Mouse (Mus musculus) heart, postnatal 36 days (tissue): ENCODE results near the gene Tspyl3. TPM values are rescaled to one million over a fixed set of nuclear protein-coding genes. Genes with fewer than 3 reads are reported as not detected.

Experiments used
- DNase-seq, 2 experiments: peaks; one replicate each; pipeline ENCODE4 v3.0.0; 2021 to 2022
- intact Hi-C: fragments of 180-260 bp; cut with DNase I; formaldehyde crosslinking; loops from one replicate; pipeline ENCODE4 v1.15.1; 2025
- total RNA-seq, 2 experiments: library from RNA; stranded (reverse); gene quantifications; 2 replicates each; pipeline ENCODE4 v1.2.3; 2021

The Tspyl3 gene
- total RNA-seq, 2 experiments from 2014 or later = 1.0 to 1.6 TPM

DNA sequence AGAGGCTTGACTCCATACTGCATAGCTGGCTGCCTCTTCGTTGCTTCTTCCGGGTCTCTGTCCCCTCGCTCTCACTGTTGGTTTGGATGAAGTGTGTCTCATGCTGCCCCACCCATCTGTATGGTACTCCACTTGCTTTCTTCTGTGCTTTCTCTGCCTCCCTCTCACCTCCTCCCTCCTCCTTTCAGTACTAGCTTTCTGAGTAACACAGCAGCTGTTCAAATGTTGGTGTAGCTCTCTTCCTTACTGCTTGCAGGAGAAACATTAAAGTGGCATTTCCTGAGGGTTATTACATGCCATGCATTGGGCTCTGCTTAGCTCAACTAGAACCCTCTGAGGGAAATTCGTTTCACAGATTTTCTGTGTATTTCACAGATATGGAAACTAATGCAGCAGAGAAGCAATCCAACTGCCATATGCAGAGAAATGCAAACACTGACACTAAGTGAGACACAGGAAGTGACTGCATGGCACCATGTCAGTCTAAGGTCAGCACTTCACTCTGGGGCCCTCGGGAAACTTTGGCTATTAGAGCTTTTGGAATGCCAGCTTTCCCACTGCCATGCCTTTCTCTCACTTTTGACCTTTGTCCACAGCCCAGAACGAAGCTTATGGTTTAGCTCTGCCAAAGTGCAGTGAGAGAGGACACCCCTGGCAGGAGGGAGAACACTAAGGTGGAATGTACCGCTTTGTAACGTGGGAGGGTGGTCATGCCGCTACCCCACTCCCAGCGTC is 45.9 kb downstream of the Tspyl3 start:
- no peak for DNase-seq
- intact Hi-C loops = no loop called here

GRCm38 (mm10) chr2:153177188-153177587 is 48.1 kb downstream of the Tspyl3 start:
- DNase-seq = no peak
- intact Hi-C loops = no loop called here

DNA sequence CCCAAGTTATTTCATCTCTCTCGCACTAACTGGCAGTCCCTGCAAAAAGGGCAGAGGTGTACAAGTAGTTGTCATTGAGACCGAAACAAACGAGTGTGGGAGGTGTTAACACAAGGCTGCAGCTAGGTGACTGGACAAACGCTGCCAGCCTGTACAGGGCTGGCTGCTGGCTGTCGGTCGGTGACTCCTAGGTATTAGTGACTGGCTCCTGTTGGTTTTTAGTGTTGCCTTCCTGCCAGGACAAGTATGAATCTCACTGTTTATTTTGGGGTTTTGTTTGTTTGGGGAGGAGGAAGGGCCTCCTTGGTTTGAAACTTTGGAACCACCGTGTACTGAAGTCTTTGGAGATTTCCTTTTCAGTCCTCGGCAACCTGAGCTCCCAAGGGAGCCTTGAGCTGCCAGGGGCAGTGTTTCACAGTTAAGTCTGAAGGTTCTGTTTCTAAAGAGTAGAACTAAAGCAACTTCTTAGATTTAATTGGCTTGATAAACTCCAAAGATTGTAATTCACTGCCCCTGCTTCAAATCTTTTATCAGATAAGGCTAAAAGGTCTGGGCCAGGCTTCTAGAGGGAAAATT is 49.2 kb downstream of the Tspyl3 start:
- intact Hi-C loops = no loop called here

More for the DNA sequence above, 49.2 kb downstream of the Tspyl3 start:
- no peak for DNase-seq

Other genes with a start within 250 kb of the Tspyl3 start
- 100 to 1,000 TPM; 120 to 130 TPM for gene Pdrg1, start 210.0 kb downstream of the Tspyl3 start, total RNA-seq
- not detected for gene Xkr7, start 193.6 kb downstream of the Tspyl3 start, total RNA-seq
- 10 to 100 TPM; 16.0 to 23.1 TPM for gene Ccm2l, start 159.5 kb downstream of the Tspyl3 start, total RNA-seq
- 1 to 10 TPM; 1.7 to 1.9 TPM for gene Hck, start 117.0 kb downstream of the Tspyl3 start, total RNA-seq
- 10 to 100 TPM; 48.6 to 52.9 TPM for gene Tm9sf4, start 64.1 kb downstream of the Tspyl3 start, total RNA-seq
- 1 to 10 TPM; 4.0 to 4.2 TPM for gene Plagl2, start 16.0 kb upstream of the Tspyl3 start, total RNA-seq
- gene Pofut1, start 16.1 kb upstream of the Tspyl3 start, total RNA-seq = 10 to 100 TPM; 13.7 to 14.6 TPM
- 1 to 10 TPM; 7.3 to 8.9 TPM for gene Kif3b, start 66.0 kb upstream of the Tspyl3 start, total RNA-seq
- 10 to 100 TPM; 23.5 to 23.8 TPM for gene Asxl1, start 120.4 kb upstream of the Tspyl3 start, total RNA-seq